Mouse (Mus musculus): ENCODE results near the gene Rhoh. TPM values are rescaled to one million over a fixed set of nuclear protein-coding genes. Genes with fewer than 3 reads are reported as not detected.

Gene Rhoh
- total RNA-seq (2023), result 100 to 1,000 TPM; 153 to 158 TPM

DNA sequence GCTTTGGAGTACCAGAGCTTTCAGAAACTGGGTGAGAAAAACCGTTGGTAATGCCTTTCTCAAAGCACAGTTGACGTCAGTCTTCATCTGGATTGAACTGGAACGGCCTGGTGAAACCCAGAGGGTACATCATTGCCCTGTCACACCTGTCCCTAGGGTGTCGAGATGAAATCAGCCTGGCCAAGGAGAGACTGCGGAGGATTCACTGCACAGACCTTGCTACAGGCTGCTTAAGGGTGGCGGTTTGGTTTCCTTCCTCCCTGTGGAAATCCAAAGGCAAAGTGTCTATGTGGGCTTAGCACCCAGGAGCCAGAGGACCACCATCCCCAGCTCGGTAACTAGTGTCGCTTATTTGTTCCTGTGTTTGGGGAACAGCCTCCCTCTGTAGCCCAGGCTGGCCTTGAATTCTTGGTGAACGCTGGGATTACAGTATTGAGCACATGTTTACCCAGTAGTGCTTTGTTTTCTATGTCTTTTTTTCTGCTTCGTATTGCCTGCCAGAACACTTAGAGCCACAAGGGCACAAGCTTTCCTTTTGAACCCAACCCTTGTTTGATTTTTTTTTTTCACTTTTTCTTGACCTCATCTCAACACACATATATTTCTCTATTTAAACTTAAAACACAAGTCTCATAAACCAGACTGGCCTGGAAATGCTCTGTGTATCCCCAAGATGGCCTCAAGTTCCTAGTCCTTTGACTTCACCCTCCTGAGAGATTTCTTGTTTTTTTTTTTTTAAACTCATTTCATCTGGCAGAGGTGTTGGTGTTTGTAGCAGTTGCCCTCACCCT is at the start of gene Rhoh:
Rhoh (plus strand) TSS at position 60 of the 791 bp plus-strand sequence.

DNA sequence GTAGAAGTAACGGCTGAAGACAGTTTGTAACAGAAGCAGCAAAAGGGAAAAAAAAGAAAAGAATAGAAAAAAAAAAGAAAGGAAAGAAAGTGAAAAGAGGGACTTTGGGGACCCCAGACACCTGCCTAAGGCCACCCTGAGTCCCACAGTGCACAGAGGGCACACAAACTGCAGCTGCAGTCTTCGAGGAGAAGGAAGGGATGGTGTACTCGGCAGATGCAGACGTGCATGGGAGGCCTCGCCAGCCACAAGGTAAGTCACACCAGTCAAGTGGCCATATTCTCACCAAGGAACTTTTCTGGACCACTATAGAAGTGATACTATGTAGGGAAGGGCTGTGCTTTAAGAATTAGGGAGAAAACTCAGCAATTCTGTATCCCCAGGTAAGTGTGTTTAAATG is 73.8 kb downstream of the Rhoh start, which contains the start of gene Chrna9:
Chrna9 (plus strand) TSS at position 139 of the 400 bp plus-strand sequence.

Other genes with a start within 250 kb of the Rhoh start
- 100 to 1,000 TPM; 280 to 289 TPM for gene Pds5a, start 162.9 kb upstream of the Rhoh start, total RNA-seq (2023)
- 100 to 1,000 TPM; 103 to 109 TPM for gene N4bp2, start 97.7 kb upstream of the Rhoh start, total RNA-seq (2023)
- 1 to 10 TPM in 1 of 2 experiments, not detected in 1; 1.8 TPM for gene Chrna9, start 73.7 kb downstream of the Rhoh start, total RNA-seq (2023)
- not detected for gene 9130230L23Rik, start 143.1 kb downstream of the Rhoh start, total RNA-seq (2023)

Measured in B cell, adult 67 days (primary cell).